Mouse (Mus musculus) lung, embryonic 16.5 days (tissue): ENCODE data around the gene Slc25a54. TPM values are rescaled to one million over a fixed set of nuclear protein-coding genes. Genes with fewer than 3 reads are reported as not detected.

Source experiments
- ATAC-seq: fragments of 200-750 bp; cut with Nextera tagmentation; 2 replicates; pipeline ENCODE4 v1.8.0; 2017; ENCODE audit warnings: low read depth, mild to moderate bottlenecking, moderate library complexity
- H3K27ac ChIP-seq: fragments of 300-500 bp; sonication (generic); 2 replicates; pipeline ENCODE4 v1.5.1; 2014; ENCODE audit warnings: mild to moderate bottlenecking, control low read depth, low read length
- H3K27me3 ChIP-seq: fragments of 300-500 bp; sonication (generic); 2 replicates; pipeline ENCODE4 v1.6.1; 2014; ENCODE audit warnings: low read depth, low read length, mixed read lengths; ENCODE audit not compliant: control insufficient read depth, insufficient read depth
- H3K36me3 ChIP-seq: fragments of 300-500 bp; sonication (generic); 2 replicates; pipeline ENCODE4 v1.6.1; 2014; ENCODE audit warnings: low read length; ENCODE audit not compliant: control insufficient read depth, insufficient read depth
- H3K4me1 ChIP-seq: fragments of 300-500 bp; sonication (generic); replicated peaks from 2 replicates; pipeline ENCODE4 v1.6.1; 2014; ENCODE audit warnings: low read length, mixed read lengths; ENCODE audit not compliant: control insufficient read depth, insufficient read depth
- H3K4me2 ChIP-seq: fragments of 300-500 bp; sonication (generic); 2 replicates; pipeline ENCODE4 v1.6.1; 2014; ENCODE audit warnings: low read depth, low read length, control low read depth
- H3K4me3 ChIP-seq: fragments of 300-500 bp; sonication (generic); 2 replicates; pipeline ENCODE4 v1.5.1; 2014; ENCODE audit warnings: mild to moderate bottlenecking, low read length, control low read depth
- H3K9ac ChIP-seq: fragments of 300-500 bp; sonication (generic); 2 replicates; pipeline ENCODE4 v1.6.1; 2014; ENCODE audit warnings: low read length, control low read depth
- H3K9me3 ChIP-seq: fragments of 300-500 bp; sonication (generic); 2 replicates; pipeline ENCODE4 v1.6.1; 2016; ENCODE audit warnings: low read length; ENCODE audit not compliant: control insufficient read depth
- WGBS: fragments of 180-500 bp; shearing (Covaris S2); extraction: QIAGEN DNeasy Blood & Tissue Kit; methylation state at CpG from one replicate; pipeline ENCODE4 v1.1.7; 2014; 5-methylcytosine and 5-hydroxymethylcytosine counted together
- polyA plus RNA-seq: library from polyadenylated mRNA; unstranded; fragments of >200 nt; fragmentation: Nextera tagmentation; extraction: Ambion mirVana; gene quantifications from 2 replicates; pipeline ENCODE4 v1.2.1, GENCODE M21; 2015

Slc25a54 gene
- polyA plus RNA-seq, 1 experiment from 2014 or later, result not detected

DNA sequence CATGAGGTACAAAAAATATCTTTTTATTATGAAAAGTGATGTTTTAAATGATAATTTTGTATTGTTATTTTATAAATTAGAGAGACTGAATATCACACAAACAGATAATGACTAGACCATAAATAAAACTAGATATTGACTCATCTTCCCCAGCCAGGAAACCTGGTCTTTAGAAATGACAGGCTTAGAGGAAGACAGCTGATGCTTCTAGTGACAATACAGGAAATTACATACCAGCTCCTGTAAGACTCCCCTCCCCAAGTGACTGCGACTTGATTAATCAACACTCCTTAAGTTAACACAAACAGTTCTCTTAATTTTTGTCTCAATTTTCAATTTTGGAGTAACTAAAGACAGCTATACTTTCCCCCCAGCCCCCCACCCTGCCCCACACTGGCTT, 55.1 kb downstream of the Slc25a54 start:
- H3K4me1 ChIP-seq, result no peaks in the 10 kb centered on the region
- H3K36me3 ChIP-seq, result no peaks in the 10 kb centered on the region; the same call in 1 of the 2 replicates
- H3K27ac ChIP-seq, result no peak overlapping the region
- no peak overlapping the region for H3K4me2 ChIP-seq
- no peaks in the 10 kb centered on the region for H3K27me3 ChIP-seq
- H3K4me3 ChIP-seq, result no peak overlapping the region
- no peak overlapping the region for H3K9ac ChIP-seq
- no peak for ATAC-seq
- no peaks in the 10 kb centered on the region for H3K9me3 ChIP-seq
- 46% methylated on average over 1 of the region's 1 CpGs for WGBS

DNA sequence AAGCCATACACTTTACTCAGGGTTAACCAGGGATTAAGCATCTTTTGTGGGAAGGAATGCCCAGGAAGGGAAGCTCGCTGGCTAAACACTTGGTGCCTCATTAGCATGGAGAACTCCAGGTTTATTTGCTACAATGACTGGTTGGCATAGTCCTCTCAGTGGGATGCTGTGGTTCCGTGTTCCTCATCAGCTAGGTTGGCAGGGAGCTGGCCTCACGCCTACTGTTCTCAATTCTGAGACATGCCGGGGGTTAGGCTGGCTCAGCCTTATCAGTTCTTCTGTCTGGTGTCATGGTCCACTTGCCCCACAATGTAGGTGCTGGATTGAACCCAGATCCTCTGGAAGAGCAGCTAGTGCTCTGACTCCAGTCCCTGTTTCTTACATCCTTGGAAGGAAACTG, 72.3 kb downstream of the Slc25a54 start:
- WGBS, result 81% methylated on average over 4 of the region's 4 CpGs
- H3K4me1 ChIP-seq, result no peaks in the 10 kb centered on the region
- H3K9ac ChIP-seq, result no peak overlapping the region
- no peaks in the 10 kb centered on the region for H3K9me3 ChIP-seq
- no peaks in the 10 kb centered on the region for H3K27me3 ChIP-seq
- H3K36me3 ChIP-seq, result peaks cover 14% of the 10 kb centered on the region
- H3K4me2 ChIP-seq, result no peak overlapping the region
- H3K27ac ChIP-seq, result no peak overlapping the region
- ATAC-seq, result no peak
- no peak overlapping the region for H3K4me3 ChIP-seq

DNA sequence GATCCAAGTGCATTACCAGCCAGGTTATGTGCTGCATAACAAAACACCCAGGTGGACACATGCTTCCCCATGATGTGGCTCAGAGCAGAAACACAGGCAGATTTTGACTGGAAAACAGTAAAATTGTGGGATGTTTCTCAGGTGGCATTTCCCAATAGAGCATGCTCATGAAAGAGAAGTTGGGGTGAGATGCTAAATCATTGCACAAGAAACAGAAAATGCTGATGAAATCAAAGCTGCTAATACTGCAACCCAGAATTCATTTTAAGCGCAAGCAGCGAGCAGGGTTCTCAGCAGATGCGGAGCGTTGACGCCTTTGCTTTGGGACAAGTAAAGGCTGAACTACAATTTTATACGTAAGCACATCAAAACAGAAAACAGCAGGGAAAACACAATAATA, 73.1 kb downstream of the Slc25a54 start:
- 97% methylated on average over 6 of the region's 6 CpGs for WGBS
- no peaks in the 10 kb centered on the region for H3K4me1 ChIP-seq
- no peak for ATAC-seq

GRCm38 (mm10) chr3:109155926-109156669, 75.8 kb downstream of the Slc25a54 start:
- no peaks in the 10 kb centered on the region for H3K4me1 ChIP-seq
- no peak for ATAC-seq

More for the DNA sequence above, 73.1 kb downstream of the Slc25a54 start:
- no peak overlapping the region for H3K4me3 ChIP-seq
- no peak overlapping the region for H3K4me2 ChIP-seq
- H3K9ac ChIP-seq, result no peak overlapping the region
- H3K36me3 ChIP-seq, result peaks cover 14% of the 10 kb centered on the region
- H3K9me3 ChIP-seq, result no peaks in the 10 kb centered on the region
- H3K27me3 ChIP-seq, result no peaks in the 10 kb centered on the region
- H3K27ac ChIP-seq, result no peak overlapping the region

GRCm38 (mm10) chr3:109157481-109157880, 77.2 kb downstream of the Slc25a54 start:
- peaks cover 16% of the 10 kb centered on the region for H3K36me3 ChIP-seq
- H3K4me2 ChIP-seq, result no peak overlapping the region
- no peak overlapping the region for H3K4me3 ChIP-seq
- H3K9me3 ChIP-seq, result no peaks in the 10 kb centered on the region
- no peak overlapping the region for H3K27ac ChIP-seq
- no peaks in the 10 kb centered on the region for H3K4me1 ChIP-seq
- ATAC-seq, result no peak
- H3K9ac ChIP-seq, result no peak overlapping the region
- H3K27me3 ChIP-seq, result no peaks in the 10 kb centered on the region
- 70% methylated on average over 3 of the region's 3 CpGs for WGBS

More at GRCm38 (mm10) chr3:109155926-109156669, 75.8 kb downstream of the Slc25a54 start:
- no peak overlapping the region for H3K4me3 ChIP-seq
- H3K9ac ChIP-seq, result no peak overlapping the region
- no peaks in the 10 kb centered on the region for H3K27me3 ChIP-seq
- H3K27ac ChIP-seq, result no peak overlapping the region
- H3K4me2 ChIP-seq, result no peak overlapping the region
- WGBS, result 80% methylated on average over 4 of the region's 4 CpGs
- H3K9me3 ChIP-seq, result no peaks in the 10 kb centered on the region
- peaks cover 16% of the 10 kb centered on the region for H3K36me3 ChIP-seq

GRCm38 (mm10) chr3:109164088-109164487, 83.8 kb downstream of the Slc25a54 start:
- WGBS, result 76% methylated on average over 2 of the region's 2 CpGs
- no peak overlapping the region for H3K4me2 ChIP-seq
- H3K9ac ChIP-seq, result no peak overlapping the region
- H3K27ac ChIP-seq, result no peak overlapping the region
- H3K9me3 ChIP-seq, result no peaks in the 10 kb centered on the region
- H3K36me3 ChIP-seq, result peaks cover 22% of the 10 kb centered on the region
- H3K4me1 ChIP-seq, result no peaks in the 10 kb centered on the region
- no peak overlapping the region for H3K4me3 ChIP-seq
- no peaks in the 10 kb centered on the region for H3K27me3 ChIP-seq
- no peak for ATAC-seq

- Histone ChIP-seq H3K4me3 (no peak overlapping the region), H3K27me3 (no peaks in the 10 kb centered on the region), H3K9me3 (no peaks in the 10 kb centered on the region), H3K4me1 (no peaks in the 10 kb centered on the region), H3K4me2 (no peak overlapping the region), H3K9ac (no peak overlapping the region), H3K27ac (no peak overlapping the region), H3K36me3 (peaks cover 19% of the 10 kb centered on the region)
- ATAC-seq, result no peak
- WGBS, result 82% methylated on average over 1 of the region's 1 CpGs
Observed at GRCm38 (mm10) chr3:109164644-109165043, 84.4 kb downstream of the Slc25a54 start.

- Histone ChIP-seq H3K27me3 (no peaks in the 10 kb centered on the region), H3K4me3 (no peak overlapping the region), H3K9ac (no peak overlapping the region), H3K36me3 (peaks cover 17% of the 10 kb centered on the region), H3K9me3 (no peaks in the 10 kb centered on the region), H3K4me1 (no peaks in the 10 kb centered on the region), H3K4me2 (no peak overlapping the region), H3K27ac (no peak overlapping the region)
- 77% methylated on average over 8 of the region's 8 CpGs for WGBS
- ATAC-seq, result no peak
Observed at GRCm38 (mm10) chr3:109165214-109165829, 85.1 kb downstream of the Slc25a54 start.
